Mouse (Mus musculus) hindbrain, embryonic 10.5 days (tissue): ENCODE results near the gene Aspscr1. TPM values are rescaled to one million over a fixed set of nuclear protein-coding genes. Genes with fewer than 3 reads are reported as not detected.
"Not testable (repeated sequence)": the region's sequence is repeated elsewhere in the genome, so short reads cannot be mapped to it uniquely, and the experiment has no call there.

Experiments used
- DNase-seq: peaks from one replicate; pipeline ENCODE4 v3.0.0-alpha.2; 2017; ENCODE audit warnings: low spot score
- H3K27ac ChIP-seq: fragments of 300-500 bp; sonication (generic); 2 replicates; pipeline ENCODE4 v1.5.1; 2016; ENCODE audit warnings: mild to moderate bottlenecking, moderate library complexity
- H3K27me3 ChIP-seq: fragments of 300-500 bp; sonication (generic); 2 replicates; pipeline ENCODE4 v1.6.1; 2016; ENCODE audit warnings: mild to moderate bottlenecking; ENCODE audit not compliant: poor library complexity, insufficient read depth, severe bottlenecking
- H3K36me3 ChIP-seq: fragments of 300-500 bp; sonication (generic); 2 replicates; pipeline ENCODE4 v1.6.1; 2016; ENCODE audit warnings: mild to moderate bottlenecking, moderate library complexity
- H3K4me1 ChIP-seq: fragments of 300-500 bp; sonication (generic); replicated peaks from 2 replicates; pipeline ENCODE4 v1.6.1; 2016; ENCODE audit warnings: mild to moderate bottlenecking
- H3K4me3 ChIP-seq: fragments of 300-500 bp; sonication (generic); 2 replicates; pipeline ENCODE4 v1.5.1; 2016; ENCODE audit warnings: mild to moderate bottlenecking, moderate library complexity
- H3K9me3 ChIP-seq: fragments of 300-500 bp; sonication (generic); 2 replicates; pipeline ENCODE4 v1.6.1; 2016; ENCODE audit warnings: mild to moderate bottlenecking, moderate library complexity
- WGBS: fragments of 180-500 bp; shearing (Covaris S2); methylation state at CpG from one replicate; pipeline ENCODE4 v1.1.7; 2016; 5-methylcytosine and 5-hydroxymethylcytosine counted together
- polyA plus RNA-seq: library from polyadenylated mRNA; unstranded; fragments of >200 nt; fragmentation: Nextera tagmentation; extraction: Ambion mirVana; gene quantifications from 2 replicates; pipeline ENCODE4 v1.2.1, GENCODE M21; 2016

Aspscr1 gene
- polyA plus RNA-seq, 1 experiment from 2014 or later: 178 TPM

GRCm38 (mm10) chr11:120727169-120727527, 54.4 kb downstream of the Aspscr1 start, which contains the start of gene Dcxr:
Gene Dcxr (minus strand): TSS chr11:120727281.
- Histone ChIP-seq H3K27ac (peak within 1 kb of the TSS; percentile 66), H3K9me3 (no peaks in the 10 kb centered on the region), H3K27me3 (peaks cover 69% of the 10 kb centered on the region), H3K4me1 (peaks cover 32% of the 10 kb centered on the region), H3K4me3 (peak within 1 kb of the TSS; percentile 68), H3K36me3 (0 out of 2 replicates have a peak, but pooled peaks cover 9% of the 10 kb centered on the region)
- under 1% methylated on average over 14 of the region's 14 CpGs for WGBS
- DNase-seq: peak; percentile 90

GRCm38 (mm10) chr11:120727564-120727963, 54.8 kb downstream of the Aspscr1 start:
- Histone ChIP-seq H3K36me3 (0 out of 2 replicates have a peak, but pooled peaks cover 9% of the 10 kb centered on the region), H3K27me3 (peaks cover 65% of the 10 kb centered on the region), H3K9me3 (no peaks in the 10 kb centered on the region), H3K4me3 (peak overlapping the region; percentile 68; the same call in 1 of the 2 replicates), H3K27ac (no peak overlapping the region), H3K4me1 (peaks cover 28% of the 10 kb centered on the region)
- 62% methylated on average over 12 of the region's 12 CpGs for WGBS
- no peak for DNase-seq

GRCm38 (mm10) chr11:120728530-120729240, 55.9 kb downstream of the Aspscr1 start:
- H3K4me1 ChIP-seq: peaks cover 26% of the 10 kb centered on the region
- WGBS: 70% methylated on average over 11 of the region's 11 CpGs
- peak overlapping the region; percentile 36 for H3K4me3 ChIP-seq
- peaks cover 58% of the 10 kb centered on the region for H3K27me3 ChIP-seq
- peak overlapping the region; percentile 64 for H3K27ac ChIP-seq
- no peak for DNase-seq
- no peaks in the 10 kb centered on the region for H3K9me3 ChIP-seq
- 0 out of 2 replicates have a peak, but pooled peaks cover 5% of the 10 kb centered on the region for H3K36me3 ChIP-seq

- Histone ChIP-seq H3K27me3 (peaks cover 57% of the 10 kb centered on the region), H3K4me3 (peak overlapping the region; percentile 36), H3K4me1 (peaks cover 26% of the 10 kb centered on the region), H3K27ac (peak overlapping the region; percentile 64)
- WGBS: 2% methylated on average over 17 of the region's 21 CpGs
- DNase-seq: peak; percentile 56
- H3K36me3 ChIP-seq, H3K9me3 ChIP-seq: not testable (repeated sequence)
Observed at GRCm38 (mm10) chr11:120729432-120730050, 56.8 kb downstream of the Aspscr1 start.

GRCm38 (mm10) chr11:120730331-120730870, 57.6 kb downstream of the Aspscr1 start:
- DNase-seq: no peak
- 87% methylated on average over 10 of the region's 10 CpGs for WGBS
- Histone ChIP-seq H3K4me1 (peaks cover 26% of the 10 kb centered on the region), H3K27me3 (peaks cover 51% of the 10 kb centered on the region), H3K36me3 (0 out of 2 replicates have a peak, but pooled peaks cover 2% of the 10 kb centered on the region), H3K27ac (no peak overlapping the region), H3K4me3 (no peak overlapping the region), H3K9me3 (no peaks in the 10 kb centered on the region)

GRCm38 (mm10) chr11:120731395-120731794, 58.6 kb downstream of the Aspscr1 start:
- 97% methylated on average over 1 of the region's 1 CpGs for WGBS
- H3K36me3 ChIP-seq: no peaks in the 10 kb centered on the region

GRCm38 (mm10) chr11:120731858-120732680, 59.3 kb downstream of the Aspscr1 start, which contains the start of gene Cbr2:
Gene Cbr2 (minus strand): TSS chr11:120732114.
- no peak for DNase-seq
- WGBS: 81% methylated on average over 12 of the region's 12 CpGs
- Histone ChIP-seq H3K9me3 (no peaks in the 10 kb centered on the region), H3K36me3 (no peaks in the 10 kb centered on the region), H3K4me3 (no peak within 1 kb of the TSS), H3K27ac (no peak within 1 kb of the TSS), H3K27me3 (peaks cover 39% of the 10 kb centered on the region), H3K4me1 (peaks cover 15% of the 10 kb centered on the region)

More at GRCm38 (mm10) chr11:120731395-120731794, 58.6 kb downstream of the Aspscr1 start:
- no peak overlapping the region for H3K27ac ChIP-seq
- H3K4me1 ChIP-seq: peaks cover 21% of the 10 kb centered on the region
- H3K9me3 ChIP-seq: no peaks in the 10 kb centered on the region
- H3K27me3 ChIP-seq: peaks cover 41% of the 10 kb centered on the region
- no peak overlapping the region for H3K4me3 ChIP-seq
- no peak for DNase-seq

GRCm38 (mm10) chr11:120733521-120733920, 60.7 kb downstream of the Aspscr1 start:
- no peaks in the 10 kb centered on the region for H3K9me3 ChIP-seq
- H3K27ac ChIP-seq: no peak overlapping the region
- WGBS: 63% methylated on average over 6 of the region's 6 CpGs
- peaks cover 10% of the 10 kb centered on the region for H3K4me1 ChIP-seq
- peaks cover 32% of the 10 kb centered on the region for H3K27me3 ChIP-seq
- no peaks in the 10 kb centered on the region for H3K36me3 ChIP-seq
- no peak for DNase-seq
- no peak overlapping the region for H3K4me3 ChIP-seq

- no peaks in the 10 kb centered on the region for H3K9me3 ChIP-seq
- peaks cover 9% of the 10 kb centered on the region; the same call in 1 of the 2 replicates for H3K27me3 ChIP-seq
- H3K27ac ChIP-seq: no peak overlapping the region
- WGBS: 75% methylated on average over 6 of the region's 6 CpGs
- H3K4me3 ChIP-seq: no peak overlapping the region
- no peaks in the 10 kb centered on the region for H3K4me1 ChIP-seq
- H3K36me3 ChIP-seq: no peaks in the 10 kb centered on the region
- no peak for DNase-seq
Observed at GRCm38 (mm10) chr11:120736424-120736823, 63.7 kb downstream of the Aspscr1 start.

- H3K4me1 ChIP-seq: no peaks in the 10 kb centered on the region
- 92% methylated on average over 5 of the region's 5 CpGs for WGBS
- no peaks in the 10 kb centered on the region for H3K27me3 ChIP-seq
Observed at GRCm38 (mm10) chr11:120740981-120741380, 68.2 kb downstream of the Aspscr1 start.

GRCm38 (mm10) chr11:120744121-120744701, 71.4 kb downstream of the Aspscr1 start:
- no peak for DNase-seq
- H3K4me3 ChIP-seq: no peak overlapping the region

More at GRCm38 (mm10) chr11:120740981-120741380, 68.2 kb downstream of the Aspscr1 start:
- no peaks in the 10 kb centered on the region for H3K36me3 ChIP-seq
- no peak for DNase-seq
- no peak overlapping the region for H3K4me3 ChIP-seq
- no peak overlapping the region for H3K27ac ChIP-seq
- no peaks in the 10 kb centered on the region for H3K9me3 ChIP-seq

GRCm38 (mm10) chr11:120747974-120748373, 75.2 kb downstream of the Aspscr1 start:
- H3K9me3 ChIP-seq: no peaks in the 10 kb centered on the region
- no peak overlapping the region for H3K27ac ChIP-seq
- no peaks in the 10 kb centered on the region for H3K4me1 ChIP-seq
- no peak for DNase-seq
- no peak overlapping the region for H3K4me3 ChIP-seq
- no peaks in the 10 kb centered on the region for H3K36me3 ChIP-seq
- no peaks in the 10 kb centered on the region for H3K27me3 ChIP-seq
- 84% methylated on average over 4 of the region's 4 CpGs for WGBS

More at GRCm38 (mm10) chr11:120744121-120744701, 71.4 kb downstream of the Aspscr1 start:
- Histone ChIP-seq H3K27ac (no peak overlapping the region), H3K36me3 (no peaks in the 10 kb centered on the region), H3K9me3 (no peaks in the 10 kb centered on the region), H3K27me3 (no peaks in the 10 kb centered on the region), H3K4me1 (no peaks in the 10 kb centered on the region)
- WGBS: 73% methylated on average over 7 of the region's 7 CpGs
